Mouse (Mus musculus) cerebellum, postnatal 10 days (tissue): ENCODE measurements around the gene Prkce.

Source experiments
- DNase-seq, 2 experiments: peaks; one replicate each; pipeline ENCODE4 v3.0.0; 2021; ENCODE audit warnings: mixed read lengths in 2 of 2

Gene Prkce

DNA sequence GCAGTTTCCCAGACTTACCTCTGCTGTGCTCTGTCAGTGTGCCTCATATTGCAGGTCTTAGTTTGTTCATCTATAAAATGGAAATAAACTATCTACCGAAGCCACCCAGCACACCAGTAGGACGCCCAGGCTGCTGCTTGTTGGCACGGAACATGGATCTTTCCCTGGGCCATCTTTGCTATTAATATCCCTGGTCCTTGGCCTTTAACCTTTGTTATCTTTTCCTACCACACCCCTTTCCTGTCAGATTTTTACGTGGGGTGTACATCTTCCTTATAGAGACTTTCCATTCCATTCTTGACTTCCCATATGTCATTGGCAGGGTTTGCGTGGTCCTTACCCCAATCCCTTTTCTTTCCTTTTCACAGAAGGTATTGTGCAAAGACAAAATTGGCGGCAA is 363.6 kb downstream of the Prkce start:
- no peak for DNase-seq

GRCm38 (mm10) chr17:86532783-86533548 is 365.4 kb downstream of the Prkce start:
- DNase-seq: peak in 1 of 2 experiments; percentile 29

GRCm38 (mm10) chr17:86533549-86533851 is 365.9 kb downstream of the Prkce start:
- no peak for DNase-seq

DNA sequence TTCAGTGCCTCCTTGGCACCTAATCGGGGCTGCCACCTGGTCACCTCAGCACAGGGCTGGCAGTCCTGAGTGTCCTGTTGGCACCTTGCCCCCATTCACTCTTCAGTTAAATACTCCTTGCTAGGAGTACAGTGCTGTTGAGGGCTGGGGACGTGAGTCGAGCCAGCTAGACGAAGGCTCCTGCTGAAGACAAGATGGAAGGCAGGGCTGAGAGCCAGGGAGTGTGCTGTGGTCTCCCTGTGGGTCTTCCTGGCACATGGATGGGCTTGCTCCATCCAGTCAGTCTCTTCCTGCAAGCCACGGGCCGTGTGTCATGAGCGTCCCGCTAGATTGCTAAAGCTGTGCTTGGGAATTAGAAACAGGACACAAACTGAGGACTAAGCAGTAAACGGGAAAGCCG is 367.5 kb downstream of the Prkce start:
- DNase-seq: peak; percentile 89 to 93

GRCm38 (mm10) chr17:86535827-86536656 is 368.5 kb downstream of the Prkce start:
- peak; percentile 88 to 92 for DNase-seq

- DNase-seq: no peak
These were observed 372.4 kb downstream of the Prkce start for GRCm38 (mm10) chr17:86539881-86540430.

DNA sequence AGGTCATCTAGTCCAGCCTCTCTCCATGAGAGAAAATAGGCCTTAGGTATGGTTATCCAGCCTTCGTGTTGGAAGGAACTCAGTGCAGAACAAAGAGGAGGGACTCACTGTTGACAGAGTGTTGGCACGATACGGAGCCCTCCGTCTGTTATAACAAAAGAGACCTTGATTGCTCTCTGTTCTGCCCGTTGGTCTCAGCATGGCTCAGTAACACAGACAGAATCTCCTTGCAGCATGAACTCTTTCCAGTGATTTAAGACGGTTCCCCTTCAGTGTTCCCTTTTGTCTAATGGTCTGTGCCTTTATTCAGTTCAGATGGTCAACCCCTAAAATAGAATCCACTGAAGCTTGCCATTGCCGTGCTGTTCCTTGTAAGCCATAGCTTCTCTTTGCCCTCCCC is 378.9 kb downstream of the Prkce start:
- DNase-seq: peak; percentile 50 to 65

DNA sequence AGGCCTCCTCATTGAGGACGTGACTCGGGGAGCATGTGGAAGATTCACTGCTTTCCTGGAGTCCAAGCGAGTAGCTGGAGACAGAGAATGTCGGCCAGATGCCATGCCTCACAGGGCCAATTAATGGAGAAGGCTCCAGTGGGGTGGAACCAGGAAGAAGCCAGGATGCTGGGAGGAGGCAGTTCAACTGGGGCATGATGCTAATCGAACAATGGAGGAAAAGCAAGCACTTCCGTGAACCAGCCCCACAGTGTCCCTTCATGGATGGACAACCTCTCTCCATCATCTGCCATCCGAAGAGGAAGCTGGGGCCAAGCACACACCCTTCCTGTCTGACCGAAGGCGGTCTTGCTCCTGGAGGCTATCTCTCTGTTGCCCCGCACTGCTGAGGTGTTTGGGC is 381.5 kb downstream of the Prkce start:
- peak in 1 of 2 experiments; percentile 36 for DNase-seq

DNA sequence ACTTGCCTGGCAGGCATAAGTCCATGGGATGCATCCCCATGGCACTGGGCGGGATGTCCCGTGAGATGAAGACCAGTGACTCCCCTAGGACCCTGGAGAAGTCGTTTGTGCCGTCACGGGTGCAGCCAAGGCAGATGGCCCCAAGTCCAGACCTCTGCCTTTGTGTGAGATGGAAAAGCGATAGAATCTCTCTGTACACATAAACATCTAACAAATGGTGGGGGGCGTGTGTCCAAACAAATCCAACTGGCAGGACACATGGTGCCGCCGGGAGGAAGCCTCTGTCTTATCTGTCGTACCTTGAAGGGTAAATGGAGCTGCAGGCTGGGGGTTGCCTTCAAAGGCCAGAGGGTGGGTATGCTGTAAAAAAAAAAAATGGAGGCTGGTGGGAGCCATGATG is 384.0 kb downstream of the Prkce start:
- no peak for DNase-seq

- no peak for DNase-seq
These were observed 384.4 kb downstream of the Prkce start for GRCm38 (mm10) chr17:86551995-86552394.

- no peak for DNase-seq
These were observed 391.8 kb downstream of the Prkce start for GRCm38 (mm10) chr17:86559206-86559891.

GRCm38 (mm10) chr17:86560499-86560898 is 392.9 kb downstream of the Prkce start:
- DNase-seq: no peak

DNA sequence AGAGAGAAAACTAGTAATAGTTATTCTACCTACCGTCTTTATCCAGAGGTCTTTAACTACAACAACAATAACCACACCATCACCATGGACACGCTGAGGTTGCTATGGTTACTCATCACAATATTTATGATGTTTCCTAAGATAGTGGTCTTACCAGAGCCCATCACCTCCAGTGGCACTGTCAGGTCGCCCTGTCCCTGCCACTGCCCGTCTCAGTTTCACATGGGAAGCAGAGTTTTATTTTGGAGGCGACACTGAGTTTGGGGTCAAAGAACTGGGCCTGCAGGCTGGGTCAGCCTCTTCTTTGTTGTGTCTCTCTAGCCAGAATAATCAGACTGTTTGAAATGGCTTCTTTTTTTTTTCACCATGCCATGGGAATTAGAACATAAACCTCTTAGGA is 402.9 kb downstream of the Prkce start:
- DNase-seq: no peak

DNA sequence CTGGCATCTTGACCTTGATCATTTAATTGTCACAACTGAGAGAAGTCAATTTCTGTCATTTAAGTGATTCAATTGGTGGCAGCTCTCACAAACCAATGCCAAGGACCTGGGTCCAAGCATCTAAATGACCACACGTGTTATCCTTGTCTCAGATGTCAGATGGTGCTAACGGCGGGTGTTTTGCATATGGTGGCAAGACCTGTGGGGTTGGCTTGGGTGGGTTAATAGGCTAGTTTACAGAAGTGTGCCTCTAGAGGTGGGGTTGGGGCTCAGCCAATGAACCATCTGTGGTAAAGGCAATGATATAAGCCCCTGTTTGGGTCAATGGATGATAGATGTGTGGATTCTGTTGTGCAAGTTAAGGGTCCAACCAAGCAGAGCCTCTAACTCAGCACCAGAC is 403.7 kb downstream of the Prkce start:
- DNase-seq: peak; percentile 38 to 55

- DNase-seq: no peak
These were observed 404.6 kb downstream of the Prkce start for GRCm38 (mm10) chr17:86572136-86572535.

GRCm38 (mm10) chr17:86572576-86572975 is 405.0 kb downstream of the Prkce start:
- DNase-seq: no peak

- no peak for DNase-seq
These were observed 406.1 kb downstream of the Prkce start for GRCm38 (mm10) chr17:86573596-86574248.

DNA sequence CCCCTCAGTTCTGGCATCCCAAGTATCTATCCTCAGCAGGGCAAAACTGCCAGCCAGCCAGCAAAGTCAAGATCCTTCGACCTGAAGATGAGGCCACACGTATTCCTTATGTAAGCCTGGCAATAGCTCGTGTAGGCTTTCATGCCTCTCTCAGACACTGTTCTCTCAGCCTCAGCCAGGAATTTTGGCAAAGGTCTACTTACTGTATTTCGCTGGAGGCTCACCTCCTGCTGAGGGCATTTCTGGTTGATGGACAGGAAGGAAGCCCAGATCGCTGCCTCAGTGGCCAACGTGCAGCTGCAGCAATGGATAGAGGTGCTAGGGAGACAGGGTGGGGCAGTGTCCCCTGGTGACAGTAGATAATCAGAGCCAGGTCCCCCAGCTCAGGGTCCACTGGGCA is 413.1 kb downstream of the Prkce start:
- DNase-seq: peak; percentile 44 to 54

DNA sequence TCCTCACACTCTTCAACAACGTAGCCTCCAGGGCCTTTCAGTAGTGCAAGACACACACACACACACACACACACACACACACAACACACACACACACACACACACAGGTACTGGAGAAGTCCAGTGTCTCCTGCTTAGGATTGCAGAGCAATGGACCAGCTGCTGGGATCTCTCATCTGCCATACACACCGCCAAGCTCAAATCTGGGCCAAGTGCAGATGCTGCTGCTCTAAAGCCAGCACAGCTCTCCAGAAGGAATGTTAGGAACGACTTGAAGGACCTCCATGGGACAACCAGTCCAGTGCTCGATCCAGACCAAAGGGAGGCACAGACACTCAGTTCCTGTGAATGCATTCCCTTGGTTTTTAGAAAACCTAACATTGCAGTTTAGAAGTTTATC is 414.8 kb downstream of the Prkce start:
- no peak for DNase-seq

DNA sequence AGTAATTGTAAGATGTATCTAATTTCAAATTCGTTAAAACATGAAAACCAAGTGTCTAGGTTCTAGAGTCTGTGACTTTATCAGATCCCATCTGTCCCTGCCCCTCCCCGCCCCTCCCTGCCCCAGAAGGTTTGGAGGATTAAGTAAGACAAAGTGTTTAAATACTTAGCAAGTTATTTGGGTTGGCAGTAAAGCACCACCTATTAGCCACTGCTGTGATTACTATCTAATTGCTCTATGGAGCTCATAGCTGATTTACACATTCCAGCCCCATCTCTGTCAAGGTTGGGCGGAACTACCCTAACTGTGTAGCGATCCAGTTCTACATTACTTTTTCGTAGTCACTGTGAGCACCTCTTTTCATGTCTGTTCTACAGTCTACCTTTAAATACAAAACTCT is 418.9 kb downstream of the Prkce start:
- DNase-seq: no peak

- no peak for DNase-seq
These were observed 421.3 kb downstream of the Prkce start for GRCm38 (mm10) chr17:86588704-86589449.

- DNase-seq: no peak
These were observed 422.1 kb downstream of the Prkce start for GRCm38 (mm10) chr17:86589681-86590080.
